Mouse (Mus musculus): ENCODE measurements around the gene Oprm1.
"Not testable (repeated sequence)": the region's sequence is repeated elsewhere in the genome, so short reads cannot be mapped to it uniquely, and the experiment has no call there.

Gene Oprm1

DNA sequence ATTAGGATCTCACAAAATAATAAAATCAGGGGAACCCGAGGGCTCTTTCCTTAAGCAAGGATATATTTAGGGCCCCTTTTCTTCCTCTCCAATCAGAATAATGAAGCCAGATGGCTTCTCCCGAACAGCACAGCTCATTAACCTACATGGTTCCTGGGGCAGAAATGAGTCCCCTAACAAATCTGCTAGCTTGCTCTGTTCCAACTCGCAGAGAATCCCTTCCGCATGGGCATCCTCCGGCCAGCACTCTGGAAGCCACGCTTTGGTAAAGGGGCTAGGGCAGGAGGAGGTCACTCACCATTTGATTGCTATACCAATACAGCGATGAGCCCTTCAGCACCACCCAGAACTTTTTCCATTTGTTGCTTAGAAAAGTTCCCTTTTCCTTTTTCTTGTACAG, 220.9 kb downstream of the Oprm1 start:
- DNase-seq (ENCODE audit: low spot score in 2 of 2), result peak in 1 of 2 experiments; percentile 20

DNA sequence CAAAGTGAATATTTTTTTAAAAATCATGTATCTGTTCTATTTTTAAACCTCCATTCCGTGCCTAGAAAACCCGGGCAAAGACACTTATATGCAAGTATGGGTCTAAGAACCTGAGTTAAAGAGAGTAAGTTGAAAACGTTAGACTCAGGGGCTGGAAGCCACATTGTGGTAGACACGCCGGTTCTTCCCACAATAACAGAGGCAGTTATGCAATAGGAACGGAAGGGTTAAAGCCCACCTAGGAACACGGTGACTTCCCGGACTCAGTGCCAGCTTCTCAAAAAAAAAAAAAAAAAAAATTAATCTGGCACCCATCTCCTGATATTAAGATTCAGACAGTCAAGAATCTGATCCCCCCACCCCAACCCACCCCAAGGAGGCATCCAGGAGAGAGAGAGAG, 221.5 kb downstream of the Oprm1 start:
- DNase-seq (ENCODE audit: low spot score in 2 of 2), result no peak

DNA sequence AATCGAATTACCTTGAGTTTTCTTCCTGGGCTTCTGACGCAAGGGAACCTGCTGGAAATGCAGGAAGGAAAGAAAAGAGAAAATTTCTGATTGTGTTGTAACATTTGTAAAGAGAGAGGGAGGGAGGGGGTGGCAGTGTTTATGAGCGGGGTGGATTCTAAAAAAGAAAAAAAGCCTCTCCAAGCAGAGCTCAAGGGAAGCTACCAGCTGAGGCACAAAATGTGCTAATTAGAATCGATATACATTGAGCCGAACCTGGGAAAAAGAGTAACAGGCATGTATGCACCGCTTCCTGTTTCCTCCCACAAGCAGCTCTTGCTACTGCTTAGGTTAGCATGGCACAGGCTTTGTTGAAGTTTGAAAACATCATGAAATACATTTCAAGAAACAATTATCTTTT, 221.9 kb downstream of the Oprm1 start:
- DNase-seq (ENCODE audit: low spot score in 2 of 2), result peak in 1 of 2 experiments; percentile 16

DNA sequence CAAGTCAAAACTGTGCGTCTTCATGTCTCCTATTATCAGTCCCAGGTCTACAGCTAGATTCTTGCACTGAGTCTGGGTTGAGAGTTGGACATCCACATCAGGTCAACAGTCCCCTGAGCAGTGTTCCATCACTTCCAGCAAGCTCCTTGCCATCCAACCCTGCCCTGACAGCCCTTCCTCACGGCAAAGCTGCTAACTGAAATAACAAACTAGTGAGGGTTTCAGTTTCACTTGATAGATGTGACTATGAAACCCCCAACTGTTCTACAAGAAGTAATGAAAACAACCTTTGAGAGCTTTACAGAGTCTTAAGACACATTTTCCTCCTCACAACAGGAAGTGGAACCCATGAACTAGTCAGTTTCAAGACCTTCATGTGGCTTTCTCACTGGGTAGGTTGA, 224.4 kb downstream of the Oprm1 start:
- no peak for DNase-seq (ENCODE audit: low spot score in 2 of 2)

DNA sequence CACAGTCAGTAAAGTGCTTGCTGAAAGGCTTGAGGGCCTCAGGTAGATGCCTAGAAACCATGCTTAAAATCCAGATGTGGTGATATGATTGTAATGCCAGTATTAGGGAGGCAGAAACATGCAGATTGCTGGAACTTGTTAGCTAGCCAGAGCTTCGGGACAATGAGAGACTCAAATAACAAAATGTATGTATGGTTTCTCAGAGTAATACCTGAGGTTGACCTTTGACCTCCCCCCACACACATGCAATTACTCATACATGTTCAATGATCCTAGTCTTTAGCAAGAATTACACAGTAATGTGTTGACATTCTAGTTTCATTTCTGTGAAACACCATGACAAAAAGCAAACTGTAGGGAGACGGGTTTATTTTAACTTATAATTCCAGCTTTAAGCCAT, 225.1 kb downstream of the Oprm1 start:
- DNase-seq (ENCODE audit: low spot score in 2 of 2), result no peak

DNA sequence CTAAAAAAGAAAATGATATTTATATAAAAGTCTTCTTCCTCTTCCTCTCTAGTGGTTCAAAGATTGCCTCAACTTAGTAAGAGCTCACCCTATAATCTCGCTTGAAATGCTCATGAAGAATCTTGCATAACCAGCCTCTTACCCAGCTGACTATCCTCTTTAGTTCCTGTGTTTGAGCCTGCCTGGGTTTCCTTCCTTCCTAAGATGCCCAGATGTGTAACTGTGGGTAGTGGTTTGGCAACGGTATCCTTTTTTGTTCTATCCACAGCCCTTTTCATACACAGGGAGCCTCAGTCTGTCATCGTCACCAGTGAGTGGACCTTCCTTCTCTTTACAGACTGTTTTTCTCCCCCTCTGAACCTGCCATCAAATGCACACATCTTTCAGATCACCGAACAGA, 227.9 kb downstream of the Oprm1 start:
- no peak for DNase-seq (ENCODE audit: low spot score in 2 of 2)

DNA sequence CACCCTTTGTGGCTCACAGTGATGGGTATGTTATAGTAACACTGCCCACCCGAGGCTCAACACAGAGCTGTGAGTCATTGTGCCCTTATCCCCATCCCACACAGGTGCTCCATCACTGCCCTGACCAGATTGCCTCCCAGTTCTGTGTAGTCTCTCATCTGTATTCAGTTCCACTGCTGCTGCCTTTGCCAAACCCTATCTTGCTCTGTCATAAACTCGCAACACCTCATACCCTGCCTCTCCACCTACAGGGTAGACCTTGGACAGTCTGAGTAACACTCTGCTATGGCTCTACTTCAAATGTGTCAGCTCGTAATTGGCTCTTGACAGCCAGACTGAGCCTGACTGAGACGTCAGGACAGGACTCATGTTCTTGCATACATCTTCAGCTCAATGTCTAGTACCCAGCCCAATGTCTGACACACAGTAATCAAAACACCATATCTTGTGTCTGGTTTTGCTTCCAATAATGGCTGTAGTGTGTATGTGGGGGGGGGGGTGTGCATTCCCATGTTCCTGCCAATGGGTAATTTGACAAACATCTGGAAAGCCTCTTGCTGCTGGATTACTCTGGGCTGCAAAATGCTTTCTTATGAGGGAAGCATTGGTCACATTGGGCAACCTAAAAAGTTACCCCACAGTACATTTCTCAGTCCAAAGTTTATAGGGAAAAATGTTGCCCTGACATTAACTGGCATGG, 229.2 kb downstream of the Oprm1 start:
- no peak for DNase-seq (ENCODE audit: low spot score in 2 of 2)

DNA sequence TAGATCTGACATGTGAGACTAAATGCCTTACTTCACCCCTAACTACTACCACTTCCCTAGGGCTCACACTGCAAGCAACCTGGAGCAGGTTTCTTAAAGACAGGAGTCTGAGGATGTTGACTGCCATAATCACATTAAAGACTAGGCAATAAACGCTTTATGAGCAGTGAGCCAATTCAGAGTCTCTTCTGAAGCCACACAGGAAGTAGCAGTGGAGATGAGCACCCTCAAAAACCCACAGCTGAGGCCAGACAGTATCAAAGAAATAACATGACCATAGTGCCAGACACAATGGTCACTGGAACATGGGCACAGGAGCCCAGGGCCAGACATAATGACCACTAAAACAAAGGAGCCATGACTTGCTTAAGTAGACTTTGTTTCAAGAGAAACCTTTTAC, 230.2 kb downstream of the Oprm1 start:
- no peak for DNase-seq (ENCODE audit: low spot score in 2 of 2)

DNA sequence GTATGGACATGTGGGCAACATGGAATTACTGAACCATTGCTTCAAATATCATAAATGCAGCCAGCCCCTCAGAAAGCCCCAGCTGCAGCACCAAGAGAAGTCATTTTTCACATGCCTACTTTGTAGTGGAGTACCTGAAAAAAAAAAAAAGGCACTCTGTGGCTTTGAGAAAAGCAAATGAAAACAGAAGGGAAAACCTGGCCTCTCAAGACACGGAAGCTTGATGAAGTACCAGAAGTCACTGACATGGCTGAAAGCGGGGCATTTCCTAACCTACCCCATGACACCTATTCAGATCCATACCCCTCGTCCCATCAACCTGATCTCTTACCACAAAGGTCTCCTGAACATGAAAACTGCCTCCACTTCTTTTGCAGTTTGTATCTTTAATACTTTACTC, 238.6 kb downstream of the Oprm1 start:
- DNase-seq (ENCODE audit: low spot score in 2 of 2), result no peak

DNA sequence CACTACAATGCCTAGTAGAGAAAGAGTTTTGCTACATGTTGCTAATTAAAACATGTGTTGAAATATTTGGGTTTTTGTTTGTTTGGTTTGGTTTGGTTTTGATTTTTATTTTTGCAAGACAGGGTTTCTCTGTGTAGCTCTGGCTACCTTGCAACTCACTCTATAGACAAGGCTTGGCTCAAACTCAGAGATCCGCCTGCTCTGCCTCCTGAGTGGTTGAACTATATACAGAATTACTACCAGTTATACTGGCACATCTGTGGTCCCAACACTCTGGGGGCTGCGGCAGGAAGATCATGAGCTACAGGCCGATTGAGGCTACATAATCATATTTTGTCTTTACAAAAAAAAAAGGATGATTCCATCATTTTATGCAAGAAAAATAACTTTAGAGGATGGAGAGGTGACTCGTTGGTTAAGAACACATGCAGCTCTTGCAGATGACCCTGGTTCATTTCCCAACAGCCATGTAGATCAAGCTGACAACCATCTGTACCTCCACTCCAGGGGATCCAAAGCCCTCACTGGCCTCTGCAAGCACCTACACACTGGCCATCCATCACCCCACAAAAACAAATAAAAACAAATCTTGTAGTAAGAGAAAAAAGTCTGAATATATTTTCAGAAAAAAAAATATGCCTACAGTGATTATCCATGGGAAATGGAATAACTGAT, 240.4 kb downstream of the Oprm1 start:
- no peak for DNase-seq (ENCODE audit: low spot score in 2 of 2)

DNA sequence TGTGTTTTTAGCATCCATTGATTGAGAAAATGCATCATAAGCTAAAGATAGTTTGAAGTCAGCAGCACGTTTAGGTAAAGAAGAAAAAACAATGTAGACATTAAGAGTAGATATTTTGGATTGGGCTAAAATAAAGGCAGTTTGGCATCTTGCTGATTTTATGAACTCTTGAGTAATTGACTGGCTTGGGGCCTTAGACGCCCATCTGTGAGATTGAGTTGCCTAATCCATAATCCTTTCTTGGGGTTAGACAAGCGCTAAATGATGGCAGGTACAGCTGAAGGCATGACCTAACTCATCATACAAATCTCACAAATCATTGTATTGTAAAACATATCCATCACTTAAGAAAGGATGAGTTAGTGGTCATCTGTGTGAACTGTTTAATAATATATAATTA, 241.0 kb downstream of the Oprm1 start:
- no peak for DNase-seq (ENCODE audit: low spot score in 2 of 2)

DNA sequence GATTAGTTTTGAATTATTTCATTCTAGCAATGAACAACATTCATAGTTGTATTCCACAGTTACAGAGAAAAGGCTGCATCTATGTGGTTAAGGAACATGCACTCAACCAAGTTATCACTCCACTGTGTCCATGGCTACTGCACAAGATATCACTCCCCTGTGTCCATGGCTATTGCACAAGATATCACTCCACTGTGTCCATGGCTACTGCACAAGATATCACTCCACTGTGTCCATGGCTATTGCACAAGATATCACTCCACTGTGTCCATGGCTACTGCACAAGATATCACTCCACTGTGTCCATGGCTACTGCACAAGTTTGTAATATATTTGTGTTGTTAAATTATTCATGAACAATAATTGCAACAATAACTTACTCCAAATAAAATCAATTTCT, 245.6 kb downstream of the Oprm1 start:
- not testable (repeated sequence) for DNase-seq (ENCODE audit: low spot score in 2 of 2)

DNA sequence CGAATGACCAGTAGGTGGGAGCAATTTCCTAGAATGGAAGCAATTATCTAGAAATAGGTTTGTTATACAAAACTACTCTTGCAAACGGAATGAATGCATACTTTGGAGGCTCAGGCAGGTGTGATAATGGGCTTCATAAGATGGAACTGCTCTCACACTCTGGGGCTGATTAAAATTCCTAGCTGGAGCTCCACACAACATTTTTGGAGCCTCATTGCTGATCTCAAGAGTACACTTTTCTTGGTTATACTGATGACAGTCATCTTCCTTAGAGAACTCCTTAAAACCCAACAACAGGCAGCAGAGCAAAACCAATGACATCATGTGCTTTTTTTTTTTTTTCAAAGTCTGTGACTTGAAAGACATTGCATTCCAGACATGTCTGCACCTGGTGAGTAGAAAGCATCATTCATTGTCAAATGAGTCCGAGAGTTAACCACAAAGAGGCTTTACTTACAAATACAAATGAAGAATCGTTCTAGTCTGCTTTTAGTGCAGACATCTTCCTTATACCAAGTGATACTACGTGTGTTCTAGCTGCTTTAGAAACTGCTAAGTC, 246.8 kb downstream of the Oprm1 start:
- no peak for DNase-seq (ENCODE audit: low spot score in 2 of 2)

DNA sequence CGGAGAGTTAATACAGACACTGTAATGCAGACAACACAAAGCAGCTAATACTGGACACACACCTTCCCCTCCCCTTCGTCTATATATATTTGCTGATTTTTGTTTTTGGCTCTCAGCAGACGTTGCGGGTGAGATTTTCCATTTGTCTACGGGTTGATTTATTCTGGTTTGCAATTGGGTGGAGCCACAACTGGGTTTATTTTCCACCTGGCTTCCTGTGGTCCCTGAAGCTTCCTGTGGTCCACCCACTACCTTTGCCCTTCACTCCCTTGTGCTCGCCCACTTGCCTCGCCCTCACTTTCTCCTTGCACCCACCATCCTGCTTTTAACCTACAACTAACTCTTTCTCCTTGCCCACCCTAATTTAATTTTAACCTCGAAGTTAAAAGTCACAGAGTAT, 252.2 kb downstream of the Oprm1 start:
- DNase-seq (ENCODE audit: low spot score in 2 of 2), result no peak

DNA sequence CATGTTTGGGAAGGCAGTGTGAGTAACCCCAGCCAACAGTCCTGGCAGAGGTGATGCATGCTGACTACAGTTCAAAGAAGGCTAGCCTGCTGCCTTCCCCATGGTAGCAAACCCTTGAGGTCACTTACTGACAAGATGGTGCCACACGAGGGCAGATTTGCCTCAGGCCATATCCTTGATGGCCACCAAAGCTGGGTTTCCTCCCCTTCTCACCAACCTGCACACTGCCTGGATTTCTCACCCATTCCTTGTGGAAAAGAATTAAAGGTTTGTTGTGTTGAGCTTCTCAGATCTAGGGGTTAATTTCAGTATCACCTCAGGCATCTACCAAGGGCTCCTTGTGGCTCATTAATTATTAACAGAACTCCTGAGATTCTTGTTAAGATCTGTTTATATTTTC, 256.9 kb downstream of the Oprm1 start:
- DNase-seq (ENCODE audit: low spot score in 2 of 2), result no peak

DNA sequence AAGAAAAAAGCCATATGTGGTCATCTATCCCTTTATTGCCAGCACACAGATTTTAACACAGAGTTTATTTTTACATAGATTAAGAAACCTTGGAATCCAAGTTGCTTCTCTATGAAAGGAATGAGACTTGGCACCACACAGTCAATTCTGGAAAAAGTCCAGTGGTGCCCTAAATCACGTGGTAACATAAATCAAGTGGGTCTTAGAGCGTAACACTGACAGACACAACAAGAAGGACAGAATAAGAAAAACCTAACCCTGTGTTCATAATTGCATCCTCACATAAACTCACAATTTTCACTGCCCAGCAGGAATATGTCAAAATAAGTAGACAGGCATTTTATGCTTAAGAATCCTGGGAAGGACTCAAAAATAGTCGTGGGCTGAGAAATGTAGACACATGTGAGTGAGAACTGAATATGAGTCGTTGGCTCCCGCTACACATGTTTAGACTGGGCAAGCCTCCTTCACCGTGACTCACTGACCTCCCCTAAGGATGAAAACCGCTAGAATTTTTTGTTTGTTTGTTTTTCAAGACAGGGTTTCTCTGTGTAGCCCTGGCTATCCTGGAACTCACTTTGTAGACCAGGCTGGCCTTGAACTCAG, 261.6 kb downstream of the Oprm1 start:
- no peak for DNase-seq (ENCODE audit: low spot score in 2 of 2)

DNA sequence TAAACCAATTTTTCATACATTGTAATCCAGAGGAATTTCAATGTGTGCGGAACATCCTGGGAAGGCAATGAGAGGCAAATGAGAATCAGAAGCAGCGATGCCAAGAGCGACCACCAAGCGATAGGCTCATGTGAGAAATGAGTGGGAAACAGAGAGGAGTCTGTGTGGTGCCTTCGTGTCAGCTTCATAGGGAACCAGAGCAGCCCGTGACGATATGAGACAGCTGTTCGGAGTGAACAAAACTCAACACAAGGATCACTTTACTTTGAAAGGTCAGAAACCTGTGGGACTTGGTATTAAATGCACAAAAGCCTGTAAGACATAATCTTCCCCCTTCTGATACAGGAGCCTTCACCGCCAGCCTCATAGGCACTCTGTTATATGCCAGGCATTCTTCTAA, 262.2 kb downstream of the Oprm1 start:
- DNase-seq (ENCODE audit: low spot score in 2 of 2), result no peak

DNA sequence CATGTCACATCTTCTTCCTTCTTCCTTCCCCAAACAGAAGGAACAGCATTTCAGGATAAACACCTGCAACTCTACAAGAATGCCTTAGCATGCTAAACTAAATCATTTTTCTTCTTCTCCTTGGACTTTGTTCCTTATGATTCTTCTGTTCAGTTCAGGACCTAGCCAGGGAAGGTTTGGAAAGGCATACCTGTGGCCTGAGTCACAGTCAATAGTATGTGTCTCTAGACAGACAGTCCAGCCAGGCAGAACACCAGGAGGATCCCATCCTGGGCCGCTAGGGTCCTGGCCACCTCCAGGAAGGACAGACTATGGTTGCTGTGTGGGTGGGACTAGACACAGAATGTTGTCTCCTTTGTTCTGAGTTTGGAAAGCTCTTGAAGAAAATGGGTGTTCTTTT, 266.7 kb downstream of the Oprm1 start:
- DNase-seq (ENCODE audit: low spot score in 2 of 2), result no peak

DNA sequence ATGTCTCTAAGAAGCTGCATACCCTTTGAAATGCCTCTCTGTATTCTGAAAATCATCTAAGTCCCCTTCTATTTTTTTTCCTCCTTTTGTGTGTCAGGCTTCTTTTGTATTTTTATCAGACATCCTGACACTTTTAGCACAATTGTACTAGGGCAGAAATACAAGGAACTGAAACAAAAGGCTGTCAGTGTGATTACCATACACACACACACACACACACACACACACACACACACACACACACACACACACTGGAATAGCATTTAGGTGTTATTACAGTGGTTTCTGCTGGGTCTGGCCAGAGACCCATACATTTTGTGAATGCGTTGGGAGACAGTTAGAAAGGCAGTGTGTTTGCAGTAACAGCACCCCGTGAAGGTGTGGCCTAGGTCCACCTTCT, 275.2 kb downstream of the Oprm1 start:
- DNase-seq (ENCODE audit: low spot score in 2 of 2), result no peak

DNA sequence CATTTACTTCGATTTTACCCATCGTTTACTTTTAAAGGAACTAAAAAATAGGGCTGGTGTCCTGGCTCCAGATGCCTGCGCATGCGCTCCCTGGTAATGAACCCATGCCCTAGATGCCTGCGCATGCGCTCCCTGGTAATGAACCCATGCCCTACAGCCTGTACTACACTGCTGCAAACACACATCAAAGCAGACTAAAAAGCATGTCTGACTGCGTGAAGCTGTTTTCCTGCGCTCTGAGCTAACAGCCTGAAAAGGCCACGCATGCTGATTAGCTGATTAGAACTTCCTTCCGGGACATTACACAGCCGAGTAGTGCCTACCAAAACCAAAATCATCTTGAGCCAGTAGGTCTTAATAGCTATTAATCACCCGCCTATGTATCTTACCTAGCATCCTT, 277.2 kb downstream of the Oprm1 start:
- no peak for DNase-seq (ENCODE audit: low spot score in 2 of 2)

DNA sequence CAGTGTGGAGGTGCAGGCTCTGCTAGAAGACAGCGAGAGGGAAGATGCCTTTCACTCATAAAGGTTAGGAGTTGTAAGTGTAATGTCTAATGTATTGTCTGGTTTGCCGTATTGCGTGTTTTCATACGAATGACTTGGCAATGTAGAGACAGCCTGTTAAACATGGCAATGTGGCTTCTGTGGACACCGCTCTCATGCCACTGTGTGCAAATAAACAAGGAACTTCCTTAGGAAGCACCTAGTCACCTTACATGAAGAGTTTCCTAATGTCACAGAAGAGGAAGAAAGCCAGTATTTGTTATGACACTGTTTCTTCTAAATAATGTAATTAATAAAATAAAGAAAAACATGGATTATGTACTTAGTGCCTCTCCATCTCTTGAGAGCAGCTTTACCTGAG, 278.9 kb downstream of the Oprm1 start:
- no peak for DNase-seq (ENCODE audit: low spot score in 2 of 2)

DNA sequence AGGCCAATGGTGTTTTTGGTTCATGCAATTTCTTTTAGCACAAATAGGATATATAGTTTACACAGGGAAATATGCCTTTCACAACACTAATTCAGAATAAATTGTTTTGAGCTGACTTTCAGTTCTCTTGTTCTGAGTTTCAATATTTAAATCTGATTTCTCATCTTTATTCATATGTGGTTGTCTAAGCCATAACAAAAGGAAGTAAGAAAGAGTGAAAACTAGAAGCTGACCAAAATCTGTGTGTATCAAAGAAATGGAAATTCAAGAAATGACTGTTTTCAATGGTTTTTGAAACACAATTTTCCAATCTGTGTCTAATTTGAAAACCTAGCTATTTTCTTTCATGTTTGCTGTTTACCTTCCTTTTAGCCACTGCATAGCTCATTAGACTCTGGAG, 282.7 kb downstream of the Oprm1 start:
- DNase-seq (ENCODE audit: low spot score in 2 of 2), result no peak

DNA sequence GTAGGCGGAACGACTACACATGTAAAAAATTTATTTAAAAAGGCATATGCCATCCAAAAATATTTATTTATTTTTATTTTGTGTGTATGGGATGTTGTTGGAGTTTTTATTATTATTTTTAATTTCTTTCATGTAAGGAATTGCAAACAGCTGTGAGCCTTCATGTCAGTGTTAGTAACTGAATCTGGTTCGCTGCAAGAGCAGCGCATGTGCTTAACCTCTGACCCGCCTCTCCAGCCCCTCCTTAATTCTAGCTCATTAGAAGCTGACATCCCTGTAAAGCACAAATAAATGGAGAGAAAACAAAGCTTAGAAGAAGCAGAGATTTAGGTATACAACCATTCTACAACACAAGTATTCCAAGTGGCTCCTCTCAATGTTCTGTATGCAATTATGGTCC, 285.6 kb downstream of the Oprm1 start:
- DNase-seq (ENCODE audit: low spot score in 2 of 2), result no peak
